Mouse (Mus musculus) MEL (cell line): ENCODE measurements around the gene Bcas3.

ENCODE experiments used
- CTCF ChIP-seq, 3 experiments: IDR thresholded peaks in 2 of 3; conservative IDR thresholded peaks in 1 of 3; 2 replicates each; pipeline ENCODE4 v1.5.1; 2011 to 2012; ENCODE audit warnings: low read length in 3 of 3, low read depth in 2 of 3, mild to moderate bottlenecking in 2 of 3, improper control_type of control experiment in 1 of 3, inconsistent platforms in 1 of 3, mixed read lengths in 1 of 3, moderate library complexity in 1 of 3; ENCODE audit not compliant: control insufficient read depth in 1 of 3, insufficient read depth in 1 of 3, poor library complexity in 1 of 3, severe bottlenecking in 1 of 3
- EP300 ChIP-seq, 2 experiments: IDR thresholded peaks; 2 replicates each; pipeline ENCODE4 v1.6.1; 2011; ENCODE audit warnings: improper control_type of control experiment in 2 of 2, low read length in 2 of 2, low read depth in 1 of 2, mild to moderate bottlenecking in 1 of 2
- GATA1 ChIP-seq: IDR thresholded peaks from 2 replicates; pipeline ENCODE4 v1.6.1; 2011; ENCODE audit warnings: low read depth, low read length, improper control_type of control experiment
- MAFK ChIP-seq: IDR thresholded peaks from 2 replicates; pipeline ENCODE4 v1.6.1; 2011; ENCODE audit warnings: low read depth, mild to moderate bottlenecking, low read length, improper control_type of control experiment, borderline replicate concordance
- MAZ ChIP-seq: IDR thresholded peaks from 2 replicates; pipeline ENCODE4 v1.6.1; 2012; ENCODE audit warnings: low read depth, mild to moderate bottlenecking, inconsistent platforms, low read length, improper control_type of control experiment
- NELFE ChIP-seq: IDR thresholded peaks from 2 replicates; pipeline ENCODE4 v1.6.1; 2011; ENCODE audit warnings: low read depth, low read length, improper control_type of control experiment
- POLR2A ChIP-seq, 2 experiments: IDR thresholded peaks; 2 replicates each; pipeline ENCODE4 v1.6.1; 2011 to 2012; ENCODE audit warnings: low read length in 2 of 2, mild to moderate bottlenecking in 2 of 2, control low read depth in 1 of 2, improper control_type of control experiment in 1 of 2, low read depth in 1 of 2, moderate library complexity in 1 of 2; ENCODE audit not compliant: control insufficient read depth in 1 of 2, insufficient read depth in 1 of 2, poor library complexity in 1 of 2
- POLR2AphosphoS2 ChIP-seq: IDR thresholded peaks from 2 replicates; pipeline ENCODE4 v1.6.1; 2011; ENCODE audit warnings: low read length, improper control_type of control experiment
- SIN3A ChIP-seq: IDR thresholded peaks from 2 replicates; pipeline ENCODE4 v1.6.1; 2012; ENCODE audit warnings: low read length, improper control_type of control experiment, inconsistent platforms
- SMC3 ChIP-seq: IDR thresholded peaks from 2 replicates; pipeline ENCODE4 v1.6.1; 2011; ENCODE audit warnings: low read depth, low read length, improper control_type of control experiment
- ZC3H11A ChIP-seq: IDR thresholded peaks from 2 replicates; pipeline ENCODE4 v1.6.1; 2012; ENCODE audit warnings: low read depth, mild to moderate bottlenecking, inconsistent platforms, low read length, improper control_type of control experiment
- ZKSCAN1 ChIP-seq: IDR thresholded peaks from 2 replicates; pipeline ENCODE4 v1.6.1; 2012; ENCODE audit warnings: low read depth, mild to moderate bottlenecking, inconsistent platforms, low read length, improper control_type of control experiment, moderate library complexity
- ZNF384 ChIP-seq: IDR thresholded peaks from 2 replicates; pipeline ENCODE4 v1.6.1; 2012; ENCODE audit warnings: low read depth, mild to moderate bottlenecking, inconsistent platforms, low read length, improper control_type of control experiment

- TF ChIP-seq CTCF (IDR thresholded peaks at IDR 0.05 in 2 of 3, conservative IDR thresholded peaks at IDR 0.05 in 1 of 3; ENCODE audit: control insufficient read depth in 1 of 3, insufficient read depth in 1 of 3, low read depth in 2 of 3, low read length in 3 of 3, poor library complexity in 1 of 3, severe bottlenecking in 1 of 3) (no peak), GATA1 (no peak), POLR2A (IDR thresholded peaks at IDR 0.05; ENCODE audit: control insufficient read depth in 1 of 2, insufficient read depth in 1 of 2, low read depth in 1 of 2, low read length in 2 of 2, poor library complexity in 1 of 2) (no peak), NELFE (no peak), SMC3 (no peak), ZNF384 (no peak), SIN3A (no peak), POLR2AphosphoS2 (no peak), EP300 (IDR thresholded peaks at IDR 0.05; ENCODE audit: low read depth in 1 of 2, low read length in 2 of 2) (no peak), MAFK (no peak), ZC3H11A (no peak), MAZ (no peak), ZKSCAN1 (no peak)
Measured at GRCm38 (mm10) chr11:85724159-85724558, 371.2 kb downstream of the Bcas3 start.
